Mouse (Mus musculus): ENCODE results near the gene Klc1.

GRCm38 (mm10) chr12:111813111-111813765 is 54.6 kb downstream of the Klc1 start:
- no peak for TF ChIP-seq GATA1 (IDR thresholded peaks at IDR 0.05; ENCODE audit: low read length)
- TF ChIP-seq TAL1 (IDR thresholded peaks at IDR 0.05; ENCODE audit: low read length) = no peak
